Mouse (Mus musculus): ENCODE data around the gene Zmynd10. TPM values are rescaled to one million over a fixed set of nuclear protein-coding genes. Genes with fewer than 3 reads are reported as not detected.

Gene Zmynd10
- polyA plus RNA-seq (2014; fragmentation: Nextera tagmentation; extraction: Ambion mirVana) = 4.3 and 4.6 TPM in 2 replicates

- Histone ChIP-seq H3K27ac (ENCODE audit: low read depth, low read length) (peak within 1 kb of the TSS; percentile 44; the same call in 1 of the 2 replicates), H3K4me2 (ENCODE audit: low read length) (peak within 1 kb of the TSS; percentile 44), H3K4me1 (ENCODE audit: control insufficient read depth, insufficient read depth, low read length) (peaks cover 25% of the 10 kb centered on the region), H3K27me3 (replicated peaks; ENCODE audit: control insufficient read depth, insufficient read depth, low read length) (peaks cover 18% of the 10 kb centered on the region), H3K9ac (ENCODE audit: low read length) (peak within 1 kb of the TSS; percentile 33; the same call in 1 of the 2 replicates), H3K9me3 (replicated peaks; ENCODE audit: control insufficient read depth, low read length) (no peaks in the 10 kb centered on the region), H3K36me3 (ENCODE audit: control insufficient read depth, insufficient read depth, low read length) (peaks cover 12% of the 10 kb centered on the region), H3K4me3 (ENCODE audit: low read depth, low read length) (peak within 1 kb of the TSS; percentile 4; the same call in 1 of the 2 replicates)
- ATAC-seq (peak; percentile 63), DNase-seq (ENCODE audit: low spot score) (peak; percentile 95)
- 3% methylated on average over 20 of the region's 20 CpGs for WGBS
These were observed at the start of gene Zmynd10 for GRCm38 (mm10) chr9:107547026-107547425. Gene Zmynd10 (plus strand): TSS chr9:107547298.

- H3K4me3 ChIP-seq (ENCODE audit: low read depth, low read length) = no peak overlapping the region
- H3K36me3 ChIP-seq (ENCODE audit: control insufficient read depth, insufficient read depth, low read length) = no peaks in the 10 kb centered on the region
- H3K27ac ChIP-seq (ENCODE audit: low read depth, low read length) = no peak overlapping the region
- no peaks in the 10 kb centered on the region for H3K9me3 ChIP-seq (replicated peaks; ENCODE audit: control insufficient read depth, low read length)
- no peak overlapping the region for H3K4me2 ChIP-seq (ENCODE audit: low read length)
- no peak overlapping the region for H3K9ac ChIP-seq (ENCODE audit: low read length)
- no peak for ATAC-seq
- no peaks in the 10 kb centered on the region for H3K27me3 ChIP-seq (replicated peaks; ENCODE audit: control insufficient read depth, insufficient read depth, low read length)
- 97% methylated on average over 3 of the region's 3 CpGs for WGBS
- no peak for DNase-seq (ENCODE audit: low spot score)
- peaks cover 12% of the 10 kb centered on the region for H3K4me1 ChIP-seq (ENCODE audit: control insufficient read depth, insufficient read depth, low read length)
These were observed 46.3 kb upstream of the Zmynd10 start for GRCm38 (mm10) chr9:107500708-107501286.

GRCm38 (mm10) chr9:107502131-107502846 is 44.8 kb upstream of the Zmynd10 start:
- H3K9me3 ChIP-seq (replicated peaks; ENCODE audit: control insufficient read depth, low read length) = no peaks in the 10 kb centered on the region
- no peak overlapping the region for H3K4me3 ChIP-seq (ENCODE audit: low read depth, low read length)
- H3K36me3 ChIP-seq (ENCODE audit: control insufficient read depth, insufficient read depth, low read length) = no peaks in the 10 kb centered on the region
- no peaks in the 10 kb centered on the region for H3K27me3 ChIP-seq (replicated peaks; ENCODE audit: control insufficient read depth, insufficient read depth, low read length)
- no peak overlapping the region for H3K4me2 ChIP-seq (ENCODE audit: low read length)
- DNase-seq (ENCODE audit: low spot score) = no peak
- H3K9ac ChIP-seq (ENCODE audit: low read length) = no peak overlapping the region
- H3K27ac ChIP-seq (ENCODE audit: low read depth, low read length) = no peak overlapping the region
- H3K4me1 ChIP-seq (ENCODE audit: control insufficient read depth, insufficient read depth, low read length) = peaks cover 26% of the 10 kb centered on the region
- no peak for ATAC-seq
- 82% methylated on average over 12 of the region's 12 CpGs for WGBS

- H3K9ac ChIP-seq (ENCODE audit: low read length) = no peak overlapping the region
- H3K36me3 ChIP-seq (ENCODE audit: control insufficient read depth, insufficient read depth, low read length) = no peaks in the 10 kb centered on the region
- H3K4me1 ChIP-seq (ENCODE audit: control insufficient read depth, insufficient read depth, low read length) = peaks cover 43% of the 10 kb centered on the region
- H3K4me3 ChIP-seq (ENCODE audit: low read depth, low read length) = no peak overlapping the region
- peak; percentile 52 for DNase-seq (ENCODE audit: low spot score)
- H3K27me3 ChIP-seq (replicated peaks; ENCODE audit: control insufficient read depth, insufficient read depth, low read length) = no peaks in the 10 kb centered on the region
- no peaks in the 10 kb centered on the region for H3K9me3 ChIP-seq (replicated peaks; ENCODE audit: control insufficient read depth, low read length)
- peak; percentile 21; the same call in 1 of the 2 replicates for ATAC-seq
- H3K4me2 ChIP-seq (ENCODE audit: low read length) = no peak overlapping the region
- WGBS = 46% methylated on average over 19 of the region's 19 CpGs
- H3K27ac ChIP-seq (ENCODE audit: low read depth, low read length) = peak overlapping the region; percentile 46; the same call in 1 of the 2 replicates
These were observed 42.2 kb upstream of the Zmynd10 start for GRCm38 (mm10) chr9:107504662-107505537.

GRCm38 (mm10) chr9:107508266-107508665 is 38.8 kb upstream of the Zmynd10 start:
- H3K4me1 ChIP-seq (ENCODE audit: control insufficient read depth, insufficient read depth, low read length) = peaks cover 59% of the 10 kb centered on the region
- ATAC-seq = peak; percentile 71
- H3K9ac ChIP-seq (ENCODE audit: low read length) = no peak overlapping the region

GRCm38 (mm10) chr9:107510384-107511100 is 36.6 kb upstream of the Zmynd10 start:
- H3K4me1 ChIP-seq (ENCODE audit: control insufficient read depth, insufficient read depth, low read length) = peaks cover 49% of the 10 kb centered on the region
- no peak for ATAC-seq
- 83% methylated on average over 14 of the region's 14 CpGs for WGBS
- no peak for DNase-seq (ENCODE audit: low spot score)
- no peak overlapping the region for H3K27ac ChIP-seq (ENCODE audit: low read depth, low read length)
- H3K9ac ChIP-seq (ENCODE audit: low read length) = no peak overlapping the region
- no peak overlapping the region for H3K4me2 ChIP-seq (ENCODE audit: low read length)
- H3K36me3 ChIP-seq (ENCODE audit: control insufficient read depth, insufficient read depth, low read length) = no peaks in the 10 kb centered on the region
- no peaks in the 10 kb centered on the region for H3K9me3 ChIP-seq (replicated peaks; ENCODE audit: control insufficient read depth, low read length)
- H3K27me3 ChIP-seq (replicated peaks; ENCODE audit: control insufficient read depth, insufficient read depth, low read length) = no peaks in the 10 kb centered on the region
- H3K4me3 ChIP-seq (ENCODE audit: low read depth, low read length) = no peak overlapping the region

More at GRCm38 (mm10) chr9:107508266-107508665, 38.8 kb upstream of the Zmynd10 start:
- peak; percentile 81 for DNase-seq (ENCODE audit: low spot score)
- 45% methylated on average over 10 of the region's 10 CpGs for WGBS
- Histone ChIP-seq H3K4me2 (ENCODE audit: low read length) (0 out of 2 replicates have a peak overlapping the region, but pooled peaks have one; percentile 14), H3K27ac (ENCODE audit: low read depth, low read length) (peak overlapping the region; percentile 72), H3K4me3 (ENCODE audit: low read depth, low read length) (no peak overlapping the region), H3K27me3 (replicated peaks; ENCODE audit: control insufficient read depth, insufficient read depth, low read length) (no peaks in the 10 kb centered on the region), H3K36me3 (ENCODE audit: control insufficient read depth, insufficient read depth, low read length) (no peaks in the 10 kb centered on the region), H3K9me3 (replicated peaks; ENCODE audit: control insufficient read depth, low read length) (no peaks in the 10 kb centered on the region)

- H3K9ac ChIP-seq (ENCODE audit: low read length) = no peak overlapping the region
- no peaks in the 10 kb centered on the region for H3K27me3 ChIP-seq (replicated peaks; ENCODE audit: control insufficient read depth, insufficient read depth, low read length)
- peaks cover 42% of the 10 kb centered on the region for H3K4me1 ChIP-seq (ENCODE audit: control insufficient read depth, insufficient read depth, low read length)
- DNase-seq (ENCODE audit: low spot score) (no peak), ATAC-seq (no peak)
- no peak overlapping the region for H3K27ac ChIP-seq (ENCODE audit: low read depth, low read length)
- WGBS = 43% methylated on average over 8 of the region's 8 CpGs
- H3K4me3 ChIP-seq (ENCODE audit: low read depth, low read length) = no peak overlapping the region
- H3K4me2 ChIP-seq (ENCODE audit: low read length) = no peak overlapping the region
- H3K36me3 ChIP-seq (ENCODE audit: control insufficient read depth, insufficient read depth, low read length) = no peaks in the 10 kb centered on the region
- H3K9me3 ChIP-seq (replicated peaks; ENCODE audit: control insufficient read depth, low read length) = no peaks in the 10 kb centered on the region
These were observed 35.7 kb upstream of the Zmynd10 start for GRCm38 (mm10) chr9:107511436-107511835.

- H3K4me3 ChIP-seq (ENCODE audit: low read depth, low read length) = no peak overlapping the region
- H3K27me3 ChIP-seq (replicated peaks; ENCODE audit: control insufficient read depth, insufficient read depth, low read length) = no peaks in the 10 kb centered on the region
- no peak overlapping the region for H3K9ac ChIP-seq (ENCODE audit: low read length)
- H3K36me3 ChIP-seq (ENCODE audit: control insufficient read depth, insufficient read depth, low read length) = no peaks in the 10 kb centered on the region
- ATAC-seq = no peak
- WGBS = 45% methylated on average over 16 of the region's 16 CpGs
- peaks cover 33% of the 10 kb centered on the region for H3K4me1 ChIP-seq (ENCODE audit: control insufficient read depth, insufficient read depth, low read length)
- H3K27ac ChIP-seq (ENCODE audit: low read depth, low read length) = no peak overlapping the region
- H3K9me3 ChIP-seq (replicated peaks; ENCODE audit: control insufficient read depth, low read length) = no peaks in the 10 kb centered on the region
- H3K4me2 ChIP-seq (ENCODE audit: low read length) = no peak overlapping the region
- no peak for DNase-seq (ENCODE audit: low spot score)
These were observed 34.8 kb upstream of the Zmynd10 start for GRCm38 (mm10) chr9:107512326-107512725.

All from forebrain, embryonic 14.5 days (tissue).